Mouse (Mus musculus): ENCODE measurements around the gene Ifitm10.

DNA sequence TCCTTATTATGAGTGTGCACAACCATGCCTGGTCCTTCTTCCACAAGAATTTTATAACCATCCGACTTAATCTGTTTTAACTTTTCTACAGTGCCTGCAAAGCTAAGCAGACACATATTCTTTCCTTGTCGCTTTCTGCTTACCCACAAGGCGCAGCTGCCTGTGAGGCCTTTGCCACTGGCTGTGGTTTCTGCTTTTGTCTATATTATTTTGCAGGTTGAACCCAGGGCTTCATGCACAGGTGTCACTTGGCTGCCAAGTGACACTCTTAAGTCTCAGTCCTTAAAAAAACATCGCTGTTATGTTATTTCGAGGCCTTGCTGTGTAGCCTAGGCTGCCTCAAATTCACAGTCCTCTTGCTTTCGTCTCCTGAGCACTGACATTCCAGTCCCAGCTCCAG lies 50.9 kb downstream of the Ifitm10 start:
- TF ChIP-seq GATA1 (IDR thresholded peaks at IDR 0.05; ENCODE audit: borderline replicate concordance, low read length) (no peak), FLI1 (IDR thresholded peaks at IDR 0.05; ENCODE audit: low read length) (no peak)
